Mouse (Mus musculus) erythroblast, embryonic 14.5 days (primary cell): ENCODE measurements around the gene Fosl1.

ENCODE experiments used
- GATA1 ChIP-seq: IDR thresholded peaks from 2 replicates; pipeline ENCODE4 v1.6.1; 2012; ENCODE audit warnings: low read length, inconsistent platforms, mixed read lengths
- TAL1 ChIP-seq: IDR thresholded peaks from 3 replicates; pipeline ENCODE4 v1.6.1; 2012; ENCODE audit warnings: low read length, inconsistent platforms, mixed read lengths

GRCm38 (mm10) chr19:5503687-5504086 lies 56.3 kb downstream of the Fosl1 start, which contains the start of gene 1700020D05Rik:
- TF ChIP-seq GATA1 (no peak), TAL1 (no peak)
